Mouse (Mus musculus): ENCODE measurements around the gene Tbx10.

GRCm38 (mm10) chr19:4017921-4018587 is 25.5 kb downstream of the Tbx10 start:
- no peak for TF ChIP-seq POLR2A (IDR thresholded peaks at IDR 0.05; ENCODE audit: borderline replicate concordance, extremely low read depth, low read depth, low read length)
- no peak for TF ChIP-seq CTCF (IDR thresholded peaks at IDR 0.05; ENCODE audit: insufficient read depth, low read length)
